Mouse (Mus musculus) brain, embryonic 14.5 days (tissue): Measurements from ENCODE around the gene Ppp3r2.

Experiments used
- CTCF ChIP-seq: fragments of 200-500 bp; IDR thresholded peaks from 2 replicates; pipeline ENCODE4 v1.5.1; 2012; ENCODE audit warnings: inconsistent platforms, mild to moderate bottlenecking, moderate library complexity, borderline replicate concordance; ENCODE audit not compliant: insufficient read depth, insufficient read length; ENCODE audit errors: extremely low read depth
- POLR2A ChIP-seq: fragments of 200-500 bp; IDR thresholded peaks from 2 replicates; pipeline ENCODE4 v1.6.1; 2012; ENCODE audit warnings: mild to moderate bottlenecking, inconsistent platforms, borderline replicate concordance; ENCODE audit not compliant: poor library complexity, insufficient read depth, insufficient read length, severe bottlenecking; ENCODE audit errors: extremely low read depth

GRCm38 (mm10) chr4:49632139-49632481, 49.7 kb downstream of the Ppp3r2 start:
- TF ChIP-seq POLR2A (no peak), CTCF (no peak)
